Mouse (Mus musculus): ENCODE data around the gene Tardbp. TPM values are rescaled to one million over a fixed set of nuclear protein-coding genes. Genes with fewer than 3 reads are reported as not detected.

The Tardbp gene
- polyA plus RNA-seq, 1 experiment = 438 TPM

DNA sequence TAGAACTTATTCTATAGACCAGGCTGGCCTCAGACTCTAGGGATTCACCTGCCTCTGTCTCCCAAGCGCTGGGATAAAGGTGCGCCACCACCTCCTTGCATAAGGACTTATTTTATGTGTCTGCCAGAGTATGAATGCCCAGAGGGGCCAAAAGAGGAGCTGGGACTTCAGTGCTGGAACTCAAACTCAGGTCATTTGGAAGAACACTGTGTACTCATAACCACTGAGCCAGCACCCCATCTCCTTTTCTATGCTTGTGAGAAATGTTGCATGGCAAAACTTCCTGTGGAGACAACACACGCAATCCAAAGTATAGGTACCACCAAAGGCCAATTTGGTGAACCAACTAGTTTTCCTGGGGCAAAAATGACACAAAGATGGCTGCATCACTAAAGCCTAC, 30.1 kb downstream of the Tardbp start:
- TF ChIP-seq CTCF (IDR thresholded peaks at IDR 0.05; ENCODE audit: borderline replicate concordance, extremely low read depth, insufficient read depth, insufficient read length) (no peak), POLR2A (IDR thresholded peaks at IDR 0.05; ENCODE audit: borderline replicate concordance, extremely low read depth, insufficient read depth, insufficient read length, poor library complexity, severe bottlenecking) (no peak)
- DNase-seq (ENCODE audit: low read depth) = no peak

GRCm38 (mm10) chr4:148595916-148596315, 30.9 kb downstream of the Tardbp start:
- peak; percentile 60 for DNase-seq (ENCODE audit: low read depth)
- TF ChIP-seq CTCF (IDR thresholded peaks at IDR 0.05; ENCODE audit: borderline replicate concordance, extremely low read depth, insufficient read depth, insufficient read length) (no peak), POLR2A (IDR thresholded peaks at IDR 0.05; ENCODE audit: borderline replicate concordance, extremely low read depth, insufficient read depth, insufficient read length, poor library complexity, severe bottlenecking) (no peak)

DNA sequence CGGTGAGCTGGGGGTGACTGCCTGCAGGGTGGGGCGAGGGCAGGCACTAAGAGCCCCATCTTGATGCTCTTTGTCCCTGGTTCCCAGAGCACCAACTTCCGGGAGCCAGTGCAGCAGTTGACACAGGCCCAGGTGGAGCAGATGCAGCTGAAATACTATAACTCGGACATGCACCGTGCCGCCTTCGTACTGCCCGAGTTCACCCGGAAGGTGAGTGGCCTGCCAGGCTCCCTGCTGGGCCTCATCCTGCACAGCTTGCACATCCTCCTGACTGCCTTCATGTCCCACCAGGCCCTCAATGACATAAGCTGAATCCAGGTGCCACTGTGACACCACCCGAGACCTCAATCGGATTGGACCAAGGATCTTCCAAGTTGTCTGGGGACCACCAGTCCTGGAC, 32.8 kb downstream of the Tardbp start:
- DNase-seq (ENCODE audit: low read depth) = no peak
- TF ChIP-seq CTCF (IDR thresholded peaks at IDR 0.05; ENCODE audit: borderline replicate concordance, extremely low read depth, insufficient read depth, insufficient read length) (no peak), POLR2A (IDR thresholded peaks at IDR 0.05; ENCODE audit: borderline replicate concordance, extremely low read depth, insufficient read depth, insufficient read length, poor library complexity, severe bottlenecking) (no peak)

DNA sequence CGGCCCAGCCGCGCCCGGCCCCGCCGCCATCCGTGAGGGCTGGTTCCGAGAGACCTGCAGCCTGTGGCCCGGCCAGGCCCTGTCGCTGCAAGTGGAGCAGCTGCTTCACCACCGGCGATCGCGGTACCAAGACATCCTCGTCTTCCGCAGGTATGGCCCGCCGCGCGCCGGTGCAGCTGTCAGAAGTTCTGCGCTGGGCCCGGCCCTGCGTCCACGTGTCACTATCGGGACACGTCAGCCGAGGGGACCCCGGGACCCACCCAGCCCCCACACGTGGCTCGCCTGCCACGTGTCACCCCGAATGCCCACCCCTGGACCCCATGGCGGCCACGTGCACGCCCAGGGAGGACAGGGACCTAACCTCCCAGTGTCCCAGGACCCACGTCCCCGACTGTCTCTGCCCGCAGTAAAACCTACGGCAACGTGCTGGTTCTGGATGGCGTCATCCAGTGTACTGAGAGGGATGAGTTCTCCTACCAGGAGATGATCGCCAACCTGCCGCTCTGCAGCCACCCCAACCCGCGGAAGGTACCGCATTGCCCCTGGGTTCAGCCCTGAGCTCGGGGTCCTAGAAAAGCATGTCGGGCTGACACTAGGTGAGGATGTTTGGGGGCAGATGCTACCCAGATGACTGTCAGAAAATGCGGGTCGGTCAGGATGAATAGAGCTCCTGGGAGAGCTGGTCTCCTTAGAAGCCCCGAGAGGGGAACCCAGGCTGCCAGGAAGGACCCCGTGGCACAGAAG, 35.0 kb downstream of the Tardbp start:
- DNase-seq (ENCODE audit: low read depth) = peak; percentile 43
- TF ChIP-seq CTCF (IDR thresholded peaks at IDR 0.05; ENCODE audit: borderline replicate concordance, extremely low read depth, insufficient read depth, insufficient read length) (no peak), POLR2A (IDR thresholded peaks at IDR 0.05; ENCODE audit: borderline replicate concordance, extremely low read depth, insufficient read depth, insufficient read length, poor library complexity, severe bottlenecking) (no peak)

DNA sequence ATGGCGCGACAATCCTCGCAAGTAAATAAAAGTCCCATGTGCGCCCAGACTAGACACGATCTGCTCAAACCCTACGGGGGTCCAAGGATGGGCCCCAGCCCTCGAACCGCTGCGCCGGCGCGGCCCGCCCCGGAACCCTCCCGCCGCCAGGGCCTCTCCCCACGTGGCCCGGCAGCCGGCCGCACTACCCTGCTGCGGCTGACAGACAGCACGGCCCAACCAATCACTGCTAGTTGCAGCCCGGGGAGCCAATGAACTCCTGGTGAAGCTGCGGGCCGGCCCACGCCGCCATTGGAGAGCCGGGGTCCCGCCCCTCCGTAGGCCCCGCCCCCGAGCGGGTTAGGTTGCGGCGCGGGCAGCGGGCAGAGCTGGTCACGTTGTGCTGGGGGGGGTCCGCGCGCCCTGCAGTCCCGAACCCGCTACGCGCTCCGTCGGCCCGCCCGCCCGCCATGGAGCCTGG, 35.6 kb downstream of the Tardbp start, which contains the start of gene Srm:
Gene Srm, plus strand, starts transcription at position 333 of the 460 bp plus-strand sequence.
- peak; percentile 99 for DNase-seq (ENCODE audit: low read depth)
- no peak for TF ChIP-seq CTCF (IDR thresholded peaks at IDR 0.05; ENCODE audit: borderline replicate concordance, extremely low read depth, insufficient read depth, insufficient read length)
- peak; percentile 57; the same call in 1 of the 2 replicates for TF ChIP-seq POLR2A (IDR thresholded peaks at IDR 0.05; ENCODE audit: borderline replicate concordance, extremely low read depth, insufficient read depth, insufficient read length, poor library complexity, severe bottlenecking)

GRCm38 (mm10) chr4:148590421-148591170, 36.2 kb downstream of the Tardbp start:
- TF ChIP-seq POLR2A (IDR thresholded peaks at IDR 0.05; ENCODE audit: borderline replicate concordance, extremely low read depth, insufficient read depth, insufficient read length, poor library complexity, severe bottlenecking) = no peak
- no peak for TF ChIP-seq CTCF (IDR thresholded peaks at IDR 0.05; ENCODE audit: borderline replicate concordance, extremely low read depth, insufficient read depth, insufficient read length)
- no peak for DNase-seq (ENCODE audit: low read depth)

- TF ChIP-seq CTCF (IDR thresholded peaks at IDR 0.05; ENCODE audit: borderline replicate concordance, extremely low read depth, insufficient read depth, insufficient read length) (no peak), POLR2A (IDR thresholded peaks at IDR 0.05; ENCODE audit: borderline replicate concordance, extremely low read depth, insufficient read depth, insufficient read length, poor library complexity, severe bottlenecking) (no peak)
- peak; percentile 60 for DNase-seq (ENCODE audit: low read depth)
Observed at GRCm38 (mm10) chr4:148589565-148589964, 37.3 kb downstream of the Tardbp start.

DNA sequence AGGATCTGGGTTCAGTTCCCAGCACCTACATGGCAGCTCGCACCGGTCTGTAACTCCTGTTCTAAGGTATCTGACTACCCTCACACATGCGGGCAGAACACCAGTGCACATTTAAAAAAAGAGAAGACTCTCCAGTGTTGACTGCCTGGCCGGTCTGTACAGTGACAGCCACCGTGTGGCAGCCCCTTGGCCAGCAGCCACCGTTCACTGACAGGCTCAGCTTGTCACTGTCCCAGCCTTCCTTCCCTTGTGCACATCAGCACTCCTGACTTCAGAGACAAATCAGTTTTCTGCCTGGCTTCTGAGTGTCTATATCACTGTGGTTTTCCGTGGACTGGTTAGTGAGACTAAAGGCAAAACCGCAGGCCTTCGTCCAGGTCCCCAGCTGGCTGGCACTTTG, 38.0 kb downstream of the Tardbp start:
- DNase-seq (ENCODE audit: low read depth) = peak; percentile 31
- TF ChIP-seq POLR2A (IDR thresholded peaks at IDR 0.05; ENCODE audit: borderline replicate concordance, extremely low read depth, insufficient read depth, insufficient read length, poor library complexity, severe bottlenecking) = no peak
- no peak for TF ChIP-seq CTCF (IDR thresholded peaks at IDR 0.05; ENCODE audit: borderline replicate concordance, extremely low read depth, insufficient read depth, insufficient read length)

DNA sequence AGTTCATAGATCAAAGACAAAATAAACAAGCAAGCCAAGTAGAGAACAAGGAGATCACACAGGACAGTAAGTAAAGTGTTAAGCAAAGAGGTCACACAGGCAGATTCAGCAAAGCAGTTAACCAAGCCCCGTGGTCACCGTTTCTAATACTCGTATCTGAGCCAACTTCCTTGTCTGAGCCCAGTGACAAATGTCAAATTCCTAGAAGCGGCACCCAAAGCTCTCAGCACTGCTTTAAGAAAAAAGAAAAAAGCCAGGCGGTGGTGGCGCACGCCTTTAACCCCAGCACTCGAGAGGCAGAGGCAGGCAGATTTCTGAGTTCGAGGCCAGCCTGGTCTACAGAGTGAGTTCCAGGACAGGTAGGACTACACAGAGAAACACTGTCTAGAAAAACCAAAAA, 40.2 kb downstream of the Tardbp start:
- TF ChIP-seq CTCF (IDR thresholded peaks at IDR 0.05; ENCODE audit: borderline replicate concordance, extremely low read depth, insufficient read depth, insufficient read length) (no peak), POLR2A (IDR thresholded peaks at IDR 0.05; ENCODE audit: borderline replicate concordance, extremely low read depth, insufficient read depth, insufficient read length, poor library complexity, severe bottlenecking) (no peak)
- no peak for DNase-seq (ENCODE audit: low read depth)

- no peak for DNase-seq (ENCODE audit: low read depth)
- TF ChIP-seq CTCF (IDR thresholded peaks at IDR 0.05; ENCODE audit: borderline replicate concordance, extremely low read depth, insufficient read depth, insufficient read length) (no peak), POLR2A (IDR thresholded peaks at IDR 0.05; ENCODE audit: borderline replicate concordance, extremely low read depth, insufficient read depth, insufficient read length, poor library complexity, severe bottlenecking) (no peak)
Observed at GRCm38 (mm10) chr4:148583257-148583656, 43.6 kb downstream of the Tardbp start.

DNA sequence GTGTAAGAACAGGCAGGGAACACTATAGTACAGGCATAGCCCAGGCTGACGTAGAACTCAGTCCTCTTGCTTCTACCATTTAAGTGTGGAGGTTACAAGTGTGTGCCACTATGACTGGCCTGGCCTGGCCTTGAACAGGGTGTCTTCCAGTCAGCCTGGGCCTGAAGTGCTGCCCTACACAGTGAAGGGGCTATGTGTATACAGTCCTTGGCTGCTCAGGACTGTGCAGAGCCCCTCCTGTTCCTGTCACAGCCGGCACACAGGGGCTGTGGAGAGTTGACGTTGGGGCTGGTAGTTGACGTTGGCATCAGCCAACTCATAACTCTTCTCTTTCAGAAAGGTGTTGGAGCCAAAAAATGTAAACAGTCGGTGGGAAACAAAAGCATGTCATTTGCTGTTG, 45.4 kb downstream of the Tardbp start:
- no peak for DNase-seq (ENCODE audit: low read depth)
- TF ChIP-seq CTCF (IDR thresholded peaks at IDR 0.05; ENCODE audit: borderline replicate concordance, extremely low read depth, insufficient read depth, insufficient read length) (no peak), POLR2A (IDR thresholded peaks at IDR 0.05; ENCODE audit: borderline replicate concordance, extremely low read depth, insufficient read depth, insufficient read length, poor library complexity, severe bottlenecking) (no peak)

Measured in brain, embryonic 14.5 days (tissue).